Mouse (Mus musculus): ENCODE measurements at regions not wholly inside any gene's neighbourhood (a gene's known extent, or its start where the extent isn't known, plus 50 kb on each side); places are given as distances from the start of the nearest gene placed in this dataset.

GRCm38 (mm10) chr3:8310379-8311128, 1299.3 kb downstream of the Zfp704 start:
- no peak for DNase-seq (ENCODE audit: low read depth, low spot score)
- Histone ChIP-seq H3K36me3 (ENCODE audit: control insufficient read depth, insufficient read depth, low read length, poor library complexity, severe bottlenecking) (no peaks in the 10 kb centered on the region), H3K27me3 (ENCODE audit: control insufficient read depth, insufficient read depth, low read length, poor library complexity, severe bottlenecking) (no peaks in the 10 kb centered on the region)

GRCm38 (mm10) chr3:8307296-8307695, 1302.6 kb downstream of the Zfp704 start:
- no peaks in the 10 kb centered on the region for H3K27me3 ChIP-seq (ENCODE audit: control insufficient read depth, insufficient read depth, low read length, poor library complexity, severe bottlenecking)
- no peak for DNase-seq (ENCODE audit: low read depth, low spot score)
- no peaks in the 10 kb centered on the region for H3K36me3 ChIP-seq (ENCODE audit: control insufficient read depth, insufficient read depth, low read length, poor library complexity, severe bottlenecking)

GRCm38 (mm10) chr3:8304784-8305183, 1305.1 kb downstream of the Zfp704 start:
- no peaks in the 10 kb centered on the region for H3K36me3 ChIP-seq (ENCODE audit: control insufficient read depth, insufficient read depth, low read length, poor library complexity, severe bottlenecking)
- no peaks in the 10 kb centered on the region for H3K27me3 ChIP-seq (ENCODE audit: control insufficient read depth, insufficient read depth, low read length, poor library complexity, severe bottlenecking)
- no peak for DNase-seq (ENCODE audit: low read depth, low spot score)

GRCm38 (mm10) chr3:8293036-8293435, 1316.8 kb downstream of the Zfp704 start:
- H3K36me3 ChIP-seq (ENCODE audit: control insufficient read depth, insufficient read depth, low read length, poor library complexity, severe bottlenecking) = no peaks in the 10 kb centered on the region
- H3K27me3 ChIP-seq (ENCODE audit: control insufficient read depth, insufficient read depth, low read length, poor library complexity, severe bottlenecking) = no peaks in the 10 kb centered on the region
- DNase-seq (ENCODE audit: low read depth, low spot score) = no peak

GRCm38 (mm10) chr3:8289558-8289957, 1320.3 kb downstream of the Zfp704 start:
- Histone ChIP-seq H3K27me3 (ENCODE audit: control insufficient read depth, insufficient read depth, low read length, poor library complexity, severe bottlenecking) (no peaks in the 10 kb centered on the region), H3K36me3 (ENCODE audit: control insufficient read depth, insufficient read depth, low read length, poor library complexity, severe bottlenecking) (no peaks in the 10 kb centered on the region)
- no peak for DNase-seq (ENCODE audit: low read depth, low spot score)

GRCm38 (mm10) chr3:8288437-8288836, 1321.4 kb downstream of the Zfp704 start:
- Histone ChIP-seq H3K27me3 (ENCODE audit: control insufficient read depth, insufficient read depth, low read length, poor library complexity, severe bottlenecking) (no peaks in the 10 kb centered on the region), H3K36me3 (ENCODE audit: control insufficient read depth, insufficient read depth, low read length, poor library complexity, severe bottlenecking) (no peaks in the 10 kb centered on the region)
- DNase-seq (ENCODE audit: low read depth, low spot score) = no peak

GRCm38 (mm10) chr3:8284655-8285428, 1325.0 kb downstream of the Zfp704 start:
- H3K27me3 ChIP-seq (ENCODE audit: control insufficient read depth, insufficient read depth, low read length, poor library complexity, severe bottlenecking) = no peaks in the 10 kb centered on the region
- no peaks in the 10 kb centered on the region for H3K36me3 ChIP-seq (ENCODE audit: control insufficient read depth, insufficient read depth, low read length, poor library complexity, severe bottlenecking)
- DNase-seq (ENCODE audit: low read depth, low spot score) = no peak

- no peak for DNase-seq (ENCODE audit: low read depth, low spot score)
- no peaks in the 10 kb centered on the region for H3K27me3 ChIP-seq (ENCODE audit: control insufficient read depth, insufficient read depth, low read length, poor library complexity, severe bottlenecking)
- no peaks in the 10 kb centered on the region for H3K36me3 ChIP-seq (ENCODE audit: control insufficient read depth, insufficient read depth, low read length, poor library complexity, severe bottlenecking)
Measured at GRCm38 (mm10) chr3:8282411-8282810, 1327.5 kb downstream of the Zfp704 start.

- DNase-seq (ENCODE audit: low read depth, low spot score) = no peak
- no peaks in the 10 kb centered on the region for H3K27me3 ChIP-seq (ENCODE audit: control insufficient read depth, insufficient read depth, low read length, poor library complexity, severe bottlenecking)
- no peaks in the 10 kb centered on the region for H3K36me3 ChIP-seq (ENCODE audit: control insufficient read depth, insufficient read depth, low read length, poor library complexity, severe bottlenecking)
Measured at GRCm38 (mm10) chr3:8276661-8277060, 1333.2 kb downstream of the Zfp704 start.

- DNase-seq (ENCODE audit: low read depth, low spot score) = no peak
- H3K36me3 ChIP-seq (ENCODE audit: control insufficient read depth, insufficient read depth, low read length, poor library complexity, severe bottlenecking) = no peaks in the 10 kb centered on the region
- no peaks in the 10 kb centered on the region for H3K27me3 ChIP-seq (ENCODE audit: control insufficient read depth, insufficient read depth, low read length, poor library complexity, severe bottlenecking)
Measured at GRCm38 (mm10) chr3:8270935-8271298, 1339.0 kb downstream of the Zfp704 start.

GRCm38 (mm10) chr3:8270009-8270934, 1339.6 kb downstream of the Zfp704 start:
- no peak for DNase-seq (ENCODE audit: low read depth, low spot score)
- Histone ChIP-seq H3K36me3 (ENCODE audit: control insufficient read depth, insufficient read depth, low read length, poor library complexity, severe bottlenecking) (no peaks in the 10 kb centered on the region), H3K27me3 (ENCODE audit: control insufficient read depth, insufficient read depth, low read length, poor library complexity, severe bottlenecking) (no peaks in the 10 kb centered on the region)

- H3K27me3 ChIP-seq (ENCODE audit: control insufficient read depth, insufficient read depth, low read length, poor library complexity, severe bottlenecking) = no peaks in the 10 kb centered on the region
- DNase-seq (ENCODE audit: low read depth, low spot score) = no peak
- H3K36me3 ChIP-seq (ENCODE audit: control insufficient read depth, insufficient read depth, low read length, poor library complexity, severe bottlenecking) = no peaks in the 10 kb centered on the region
Measured at GRCm38 (mm10) chr3:8265783-8266182, 1344.1 kb downstream of the Zfp704 start.

- H3K27me3 ChIP-seq (ENCODE audit: control insufficient read depth, insufficient read depth, low read length, poor library complexity, severe bottlenecking) = no peaks in the 10 kb centered on the region
- no peak for DNase-seq (ENCODE audit: low read depth, low spot score)
- no peaks in the 10 kb centered on the region for H3K36me3 ChIP-seq (ENCODE audit: control insufficient read depth, insufficient read depth, low read length, poor library complexity, severe bottlenecking)
Measured at GRCm38 (mm10) chr3:8264366-8265033, 1345.4 kb downstream of the Zfp704 start.

GRCm38 (mm10) chr3:8257293-8257692, 1352.6 kb downstream of the Zfp704 start:
- DNase-seq (ENCODE audit: low read depth, low spot score) = no peak
- Histone ChIP-seq H3K27me3 (ENCODE audit: control insufficient read depth, insufficient read depth, low read length, poor library complexity, severe bottlenecking) (no peaks in the 10 kb centered on the region), H3K36me3 (ENCODE audit: control insufficient read depth, insufficient read depth, low read length, poor library complexity, severe bottlenecking) (no peaks in the 10 kb centered on the region)
